Mouse (Mus musculus): ENCODE results near the gene Cblc. TPM values are rescaled to one million over a fixed set of nuclear protein-coding genes. Genes with fewer than 3 reads are reported as not detected.

Cblc gene
- polyA plus RNA-seq, 1 experiment from 2014 or later = 0.59 TPM

- Histone ChIP-seq H3K4me1 (replicated peaks; ENCODE audit: control insufficient read depth, insufficient read depth, low read length) (no peaks in the 10 kb centered on the region), H3K9me3 (ENCODE audit: control insufficient read depth, low read length) (no peaks in the 10 kb centered on the region), H3K4me3 (ENCODE audit: low read depth, low read length) (no peak overlapping the region), H3K36me3 (ENCODE audit: control insufficient read depth, insufficient read depth, low read length) (no peaks in the 10 kb centered on the region), H3K27me3 (ENCODE audit: control insufficient read depth, insufficient read depth, low read length) (no peaks in the 10 kb centered on the region), H3K9ac (ENCODE audit: low read depth, low read length) (no peak overlapping the region), H3K27ac (ENCODE audit: low read depth, low read length) (no peak overlapping the region), H3K4me2 (replicated peaks; ENCODE audit: low read depth, low read length) (no peak overlapping the region)
- no peak for ATAC-seq (ENCODE audit: low FRiP score)
- whole genome bisulfite sequencing = 68% methylated on average over 3 of the region's 3 CpGs
- DNase-seq (ENCODE audit: low spot score) = no peak
These were observed 37.4 kb upstream of the Cblc start for GRCm38 (mm10) chr7:19834055-19834454.

- H3K4me1 ChIP-seq (replicated peaks; ENCODE audit: control insufficient read depth, insufficient read depth, low read length) = no peaks in the 10 kb centered on the region
- no peaks in the 10 kb centered on the region for H3K27me3 ChIP-seq (ENCODE audit: control insufficient read depth, insufficient read depth, low read length)
- no peak overlapping the region for H3K9ac ChIP-seq (ENCODE audit: low read depth, low read length)
- ATAC-seq (ENCODE audit: low FRiP score) = no peak
- no peak for DNase-seq (ENCODE audit: low spot score)
- no peak overlapping the region for H3K27ac ChIP-seq (ENCODE audit: low read depth, low read length)
- H3K9me3 ChIP-seq (ENCODE audit: control insufficient read depth, low read length) = no peaks in the 10 kb centered on the region
- no peak overlapping the region for H3K4me3 ChIP-seq (ENCODE audit: low read depth, low read length)
- 59% methylated on average over 9 of the region's 9 CpGs for WGBS
- no peaks in the 10 kb centered on the region for H3K36me3 ChIP-seq (ENCODE audit: control insufficient read depth, insufficient read depth, low read length)
- H3K4me2 ChIP-seq (replicated peaks; ENCODE audit: low read depth, low read length) = no peak overlapping the region
These were observed 35.2 kb upstream of the Cblc start for GRCm38 (mm10) chr7:19831837-19832236.

GRCm38 (mm10) chr7:19830682-19831156, 34.1 kb upstream of the Cblc start:
- no peaks in the 10 kb centered on the region for H3K4me1 ChIP-seq (replicated peaks; ENCODE audit: control insufficient read depth, insufficient read depth, low read length)
- no peaks in the 10 kb centered on the region for H3K27me3 ChIP-seq (ENCODE audit: control insufficient read depth, insufficient read depth, low read length)
- H3K9ac ChIP-seq (ENCODE audit: low read depth, low read length) = no peak overlapping the region
- H3K27ac ChIP-seq (ENCODE audit: low read depth, low read length) = no peak overlapping the region
- no peak for DNase-seq (ENCODE audit: low spot score)
- no peak overlapping the region for H3K4me2 ChIP-seq (replicated peaks; ENCODE audit: low read depth, low read length)
- ATAC-seq (ENCODE audit: low FRiP score) = no peak
- WGBS = 41% methylated on average over 13 of the region's 13 CpGs
- no peaks in the 10 kb centered on the region for H3K9me3 ChIP-seq (ENCODE audit: control insufficient read depth, low read length)
- H3K36me3 ChIP-seq (ENCODE audit: control insufficient read depth, insufficient read depth, low read length) = no peaks in the 10 kb centered on the region
- H3K4me3 ChIP-seq (ENCODE audit: low read depth, low read length) = no peak overlapping the region

GRCm38 (mm10) chr7:19829694-19830093, 33.1 kb upstream of the Cblc start:
- H3K36me3 ChIP-seq (ENCODE audit: control insufficient read depth, insufficient read depth, low read length) = no peaks in the 10 kb centered on the region
- no peaks in the 10 kb centered on the region for H3K9me3 ChIP-seq (ENCODE audit: control insufficient read depth, low read length)
- no peak overlapping the region for H3K4me2 ChIP-seq (replicated peaks; ENCODE audit: low read depth, low read length)
- no peak overlapping the region for H3K27ac ChIP-seq (ENCODE audit: low read depth, low read length)
- no peaks in the 10 kb centered on the region for H3K27me3 ChIP-seq (ENCODE audit: control insufficient read depth, insufficient read depth, low read length)
- no peak overlapping the region for H3K4me3 ChIP-seq (ENCODE audit: low read depth, low read length)
- DNase-seq (ENCODE audit: low spot score) = no peak
- no peak for ATAC-seq (ENCODE audit: low FRiP score)
- 84% methylated on average over 3 of the region's 3 CpGs for WGBS
- H3K9ac ChIP-seq (ENCODE audit: low read depth, low read length) = no peak overlapping the region
- no peaks in the 10 kb centered on the region for H3K4me1 ChIP-seq (replicated peaks; ENCODE audit: control insufficient read depth, insufficient read depth, low read length)

- H3K36me3 ChIP-seq (ENCODE audit: control insufficient read depth, insufficient read depth, low read length) = no peaks in the 10 kb centered on the region
- H3K4me3 ChIP-seq (ENCODE audit: low read depth, low read length) = no peak overlapping the region
- H3K4me2 ChIP-seq (replicated peaks; ENCODE audit: low read depth, low read length) = no peak overlapping the region
- H3K27ac ChIP-seq (ENCODE audit: low read depth, low read length) = no peak overlapping the region
- H3K4me1 ChIP-seq (replicated peaks; ENCODE audit: control insufficient read depth, insufficient read depth, low read length) = 0 out of 2 replicates have a peak, but pooled peaks cover 2% of the 10 kb centered on the region
- 48% methylated on average over 6 of the region's 6 CpGs for WGBS
- H3K27me3 ChIP-seq (ENCODE audit: control insufficient read depth, insufficient read depth, low read length) = peaks cover 25% of the 10 kb centered on the region
- no peak overlapping the region for H3K9ac ChIP-seq (ENCODE audit: low read depth, low read length)
- ATAC-seq (ENCODE audit: low FRiP score) (no peak), DNase-seq (ENCODE audit: low spot score) (no peak)
- H3K9me3 ChIP-seq (ENCODE audit: control insufficient read depth, low read length) = no peaks in the 10 kb centered on the region
These were observed 30.1 kb upstream of the Cblc start for GRCm38 (mm10) chr7:19826756-19827155.

GRCm38 (mm10) chr7:19824182-19824973, 27.8 kb upstream of the Cblc start:
- H3K4me3 ChIP-seq (ENCODE audit: low read depth, low read length) = no peak overlapping the region
- DNase-seq (ENCODE audit: low spot score) (peak; percentile 66), ATAC-seq (ENCODE audit: low FRiP score) (peak; percentile 72; the same call in 1 of the 2 replicates)
- no peak overlapping the region for H3K27ac ChIP-seq (ENCODE audit: low read depth, low read length)
- H3K9me3 ChIP-seq (ENCODE audit: control insufficient read depth, low read length) = no peaks in the 10 kb centered on the region
- 25% methylated on average over 26 of the region's 26 CpGs for WGBS
- H3K36me3 ChIP-seq (ENCODE audit: control insufficient read depth, insufficient read depth, low read length) = no peaks in the 10 kb centered on the region
- no peak overlapping the region for H3K9ac ChIP-seq (ENCODE audit: low read depth, low read length)
- H3K4me1 ChIP-seq (replicated peaks; ENCODE audit: control insufficient read depth, insufficient read depth, low read length) = 0 out of 2 replicates have a peak, but pooled peaks cover 2% of the 10 kb centered on the region
- peaks cover 33% of the 10 kb centered on the region for H3K27me3 ChIP-seq (ENCODE audit: control insufficient read depth, insufficient read depth, low read length)
- no peak overlapping the region for H3K4me2 ChIP-seq (replicated peaks; ENCODE audit: low read depth, low read length)

- WGBS = 27% methylated on average over 16 of the region's 16 CpGs
- Histone ChIP-seq H3K36me3 (ENCODE audit: control insufficient read depth, insufficient read depth, low read length) (no peaks in the 10 kb centered on the region), H3K27me3 (ENCODE audit: control insufficient read depth, insufficient read depth, low read length) (peaks cover 33% of the 10 kb centered on the region), H3K9ac (ENCODE audit: low read depth, low read length) (no peak overlapping the region), H3K4me1 (replicated peaks; ENCODE audit: control insufficient read depth, insufficient read depth, low read length) (0 out of 2 replicates have a peak, but pooled peaks cover 2% of the 10 kb centered on the region), H3K27ac (ENCODE audit: low read depth, low read length) (no peak overlapping the region), H3K4me3 (ENCODE audit: low read depth, low read length) (no peak overlapping the region), H3K9me3 (ENCODE audit: control insufficient read depth, low read length) (no peaks in the 10 kb centered on the region), H3K4me2 (replicated peaks; ENCODE audit: low read depth, low read length) (no peak overlapping the region)
- ATAC-seq (ENCODE audit: low FRiP score) = 0 out of 2 replicates have a peak, but pooled peaks have one; percentile 2
- DNase-seq (ENCODE audit: low spot score) = peak; percentile 30
These were observed 26.9 kb upstream of the Cblc start for GRCm38 (mm10) chr7:19823256-19824181.

GRCm38 (mm10) chr7:19822604-19823058, 26.0 kb upstream of the Cblc start, which contains the start of gene Bcl3:
TSS of gene Bcl3 (minus strand) at chr7:19822770.
- Histone ChIP-seq H3K4me3 (ENCODE audit: low read depth, low read length) (peak within 1 kb of the TSS; percentile 28), H3K36me3 (ENCODE audit: control insufficient read depth, insufficient read depth, low read length) (no peaks in the 10 kb centered on the region), H3K4me2 (replicated peaks; ENCODE audit: low read depth, low read length) (peak within 1 kb of the TSS; percentile 49), H3K9me3 (ENCODE audit: control insufficient read depth, low read length) (no peaks in the 10 kb centered on the region), H3K27ac (ENCODE audit: low read depth, low read length) (no peak within 1 kb of the TSS), H3K9ac (ENCODE audit: low read depth, low read length) (peak within 1 kb of the TSS; percentile 40; the same call in 1 of the 2 replicates), H3K27me3 (ENCODE audit: control insufficient read depth, insufficient read depth, low read length) (peaks cover 33% of the 10 kb centered on the region), H3K4me1 (replicated peaks; ENCODE audit: control insufficient read depth, insufficient read depth, low read length) (0 out of 2 replicates have a peak, but pooled peaks cover 2% of the 10 kb centered on the region)
- ATAC-seq (ENCODE audit: low FRiP score) = no peak
- WGBS = under 1% methylated on average over 37 of the region's 42 CpGs
- DNase-seq (ENCODE audit: low spot score) = no peak

Measured in hindbrain, embryonic 11.5 days (tissue).